Mouse (Mus musculus): ENCODE measurements around the gene 4930595D18Rik. TPM values are rescaled to one million over a fixed set of nuclear protein-coding genes. Genes with fewer than 3 reads are reported as not detected.

4930595D18Rik gene
- polyA plus RNA-seq, 1 experiment, result not detected

- TF ChIP-seq USF1 (IDR thresholded peaks at IDR 0.05; ENCODE audit: low read depth) (no peak), REST (IDR thresholded peaks at IDR 0.05; ENCODE audit: insufficient read depth, insufficient read length) (no peak), TCF12 (IDR thresholded peaks at IDR 0.05; ENCODE audit: insufficient read depth, poor library complexity, severe bottlenecking) (no peak), CEBPB (IDR thresholded peaks at IDR 0.05; ENCODE audit: insufficient read depth, poor library complexity, severe bottlenecking) (no peak), POLR2A (IDR thresholded peaks at IDR 0.05; ENCODE audit: insufficient read length, low read depth) (no peak), TCF3 (IDR thresholded peaks at IDR 0.05; ENCODE audit: insufficient read length, low read depth) (no peak), E2F4 (IDR thresholded peaks at IDR 0.05; ENCODE audit: insufficient read depth) (no peak)
- no peaks in the 10 kb centered on the region for H3K79me2 ChIP-seq (ENCODE audit: control insufficient read depth, insufficient read depth)
- H3ac ChIP-seq (ENCODE audit: control insufficient read depth, insufficient read length), result no peak overlapping the region
- H3K4me3 ChIP-seq, result no peak overlapping the region
- no peaks in the 10 kb centered on the region for H3K27me3 ChIP-seq (ENCODE audit: control insufficient read depth, insufficient read depth, insufficient read length)
- no peaks in the 10 kb centered on the region for H3K36me3 ChIP-seq (ENCODE audit: control insufficient read depth, insufficient read depth)
- H3K4me2 ChIP-seq (ENCODE audit: low read depth), result no peak overlapping the region
Observed at GRCm38 (mm10) chr12:111152579-111152978, 31.7 kb downstream of the 4930595D18Rik start.

- H3K4me2 ChIP-seq (ENCODE audit: low read depth), result no peak overlapping the region
- H3K4me3 ChIP-seq, result no peak overlapping the region
- no peaks in the 10 kb centered on the region for H3K79me2 ChIP-seq (ENCODE audit: control insufficient read depth, insufficient read depth)
- no peak overlapping the region for H3ac ChIP-seq (ENCODE audit: control insufficient read depth, insufficient read length)
- no peaks in the 10 kb centered on the region for H3K27me3 ChIP-seq (ENCODE audit: control insufficient read depth, insufficient read depth, insufficient read length)
- no peak for TF ChIP-seq POLR2A (IDR thresholded peaks at IDR 0.05; ENCODE audit: insufficient read length, low read depth)
- TF ChIP-seq MAX (IDR thresholded peaks at IDR 0.05; ENCODE audit: low read depth), result no peak
- H3K36me3 ChIP-seq (ENCODE audit: control insufficient read depth, insufficient read depth), result no peaks in the 10 kb centered on the region
Observed at GRCm38 (mm10) chr12:111151422-111152156, 32.7 kb downstream of the 4930595D18Rik start.

- TF ChIP-seq SRF (IDR thresholded peaks at IDR 0.05; ENCODE audit: control insufficient read depth, insufficient read length, low read depth), result no peak
- no peak for TF ChIP-seq POLR2AphosphoS2 (IDR thresholded peaks at IDR 0.05; ENCODE audit: insufficient read length, low read depth)
- no peak for TF ChIP-seq CEBPB (IDR thresholded peaks at IDR 0.05; ENCODE audit: insufficient read depth, poor library complexity, severe bottlenecking)
- TF ChIP-seq TCF12 (IDR thresholded peaks at IDR 0.05; ENCODE audit: insufficient read depth, poor library complexity, severe bottlenecking), result no peak
- TF ChIP-seq USF1 (IDR thresholded peaks at IDR 0.05; ENCODE audit: low read depth), result no peak
- no peak for TF ChIP-seq E2F4 (IDR thresholded peaks at IDR 0.05; ENCODE audit: insufficient read depth)
- no peak for TF ChIP-seq TCF3 (IDR thresholded peaks at IDR 0.05; ENCODE audit: insufficient read length, low read depth)
- no peak for TF ChIP-seq POLR2A (IDR thresholded peaks at IDR 0.05; ENCODE audit: insufficient read length, low read depth)
- TF ChIP-seq MYOD1 (IDR thresholded peaks at IDR 0.05; ENCODE audit: control insufficient read depth in 1 of 3, insufficient read length in 2 of 3, low read depth in 2 of 3), result no peak
- TF ChIP-seq MYOG (IDR thresholded peaks at IDR 0.05; ENCODE audit: control insufficient read depth in 1 of 3, insufficient read depth in 1 of 3, insufficient read length in 2 of 3, low read depth in 2 of 3), result no peak
- TF ChIP-seq REST (IDR thresholded peaks at IDR 0.05; ENCODE audit: insufficient read depth, insufficient read length), result no peak
- TF ChIP-seq MAX (IDR thresholded peaks at IDR 0.05; ENCODE audit: low read depth), result no peak
- Histone ChIP-seq H3K79me2 (ENCODE audit: control insufficient read depth, insufficient read depth) (no peaks in the 10 kb centered on the region), H3K4me2 (ENCODE audit: low read depth) (no peak overlapping the region), H3K4me3 (no peak overlapping the region), H3K27me3 (ENCODE audit: control insufficient read depth, insufficient read depth, insufficient read length) (no peaks in the 10 kb centered on the region), H3ac (ENCODE audit: control insufficient read depth, insufficient read length) (no peak overlapping the region), H3K36me3 (ENCODE audit: control insufficient read depth, insufficient read depth) (no peaks in the 10 kb centered on the region)
Observed at GRCm38 (mm10) chr12:111150236-111150596, 34.1 kb downstream of the 4930595D18Rik start.

- H3ac ChIP-seq (ENCODE audit: control insufficient read depth, insufficient read length), result no peak overlapping the region
- no peak overlapping the region for H3K4me3 ChIP-seq
- no peak overlapping the region for H3K4me2 ChIP-seq (ENCODE audit: low read depth)
- no peak for TF ChIP-seq SRF (IDR thresholded peaks at IDR 0.05; ENCODE audit: control insufficient read depth, insufficient read length, low read depth)
- TF ChIP-seq REST (IDR thresholded peaks at IDR 0.05; ENCODE audit: insufficient read depth, insufficient read length), result no peak
- H3K36me3 ChIP-seq (ENCODE audit: control insufficient read depth, insufficient read depth), result no peaks in the 10 kb centered on the region
- no peaks in the 10 kb centered on the region for H3K27me3 ChIP-seq (ENCODE audit: control insufficient read depth, insufficient read depth, insufficient read length)
- H3K79me2 ChIP-seq (ENCODE audit: control insufficient read depth, insufficient read depth), result no peaks in the 10 kb centered on the region
Observed at GRCm38 (mm10) chr12:111149495-111150235, 34.6 kb downstream of the 4930595D18Rik start.

- Histone ChIP-seq H3K4me2 (ENCODE audit: low read depth) (no peak overlapping the region), H3ac (ENCODE audit: control insufficient read depth, insufficient read length) (no peak overlapping the region), H3K27me3 (ENCODE audit: control insufficient read depth, insufficient read depth, insufficient read length) (no peaks in the 10 kb centered on the region), H3K4me3 (no peak overlapping the region), H3K36me3 (ENCODE audit: control insufficient read depth, insufficient read depth) (no peaks in the 10 kb centered on the region), H3K79me2 (ENCODE audit: control insufficient read depth, insufficient read depth) (no peaks in the 10 kb centered on the region)
- TF ChIP-seq TCF12 (IDR thresholded peaks at IDR 0.05; ENCODE audit: insufficient read depth, poor library complexity, severe bottlenecking) (no peak), REST (IDR thresholded peaks at IDR 0.05; ENCODE audit: insufficient read depth, insufficient read length) (no peak), POLR2AphosphoS2 (IDR thresholded peaks at IDR 0.05; ENCODE audit: insufficient read length, low read depth) (no peak), MYOD1 (IDR thresholded peaks at IDR 0.05; ENCODE audit: control insufficient read depth in 1 of 3, insufficient read length in 2 of 3, low read depth in 2 of 3) (no peak), MYOG (IDR thresholded peaks at IDR 0.05; ENCODE audit: control insufficient read depth in 1 of 3, insufficient read depth in 1 of 3, insufficient read length in 2 of 3, low read depth in 2 of 3) (no peak), SRF (IDR thresholded peaks at IDR 0.05; ENCODE audit: control insufficient read depth, insufficient read length, low read depth) (no peak), POLR2A (IDR thresholded peaks at IDR 0.05; ENCODE audit: insufficient read length, low read depth) (no peak), CEBPB (IDR thresholded peaks at IDR 0.05; ENCODE audit: insufficient read depth, poor library complexity, severe bottlenecking) (no peak), USF1 (IDR thresholded peaks at IDR 0.05; ENCODE audit: low read depth) (no peak), E2F4 (IDR thresholded peaks at IDR 0.05; ENCODE audit: insufficient read depth) (no peak), TCF3 (IDR thresholded peaks at IDR 0.05; ENCODE audit: insufficient read length, low read depth) (no peak), MAX (IDR thresholded peaks at IDR 0.05; ENCODE audit: low read depth) (no peak)
Observed at GRCm38 (mm10) chr12:111145269-111145668, 39.0 kb downstream of the 4930595D18Rik start.

Measured in myocyte (in vitro differentiated cells).